ENCODE assay signal across 7 mouse cellular contexts in genomic region chr7:25618865-25619721, GRCm38 (mm10). TPM values are rescaled to one million over a fixed set of nuclear protein-coding genes. Genes with fewer than 3 reads are reported as not detected.
DNase-seq lines count a peak whose midpoint lies in the region; ATAC-seq lines count a peak whose summit lies in the region.

Gene Dmac2 (plus strand): TSS chr7:25619414.

- peak; percentile 92 for ATAC-seq in intestine, embryonic 15.5 days

- no peaks in the 10 kb centered on the region for H3K27me3 ChIP-seq in intestine, embryonic 15.5 days (replicated peaks)
- no peaks in the 10 kb centered on the region for H3K27me3 ChIP-seq in midbrain, embryonic 10.5 days (ENCODE audit: low read depth, poor library complexity, severe bottlenecking)

- H3K9ac ChIP-seq in intestine, embryonic 15.5 days, result peak within 1 kb of the TSS; percentile 45

- peaks cover 11% of the 10 kb centered on the region; the same call in 1 of the 2 replicates for H3K4me1 ChIP-seq in intestine, embryonic 15.5 days (replicated peaks)
- peaks cover 15% of the 10 kb centered on the region for H3K4me1 ChIP-seq in midbrain, embryonic 10.5 days

- peak within 1 kb of the TSS; percentile 59 for H3K4me2 ChIP-seq in intestine, embryonic 15.5 days (replicated peaks)

- intact Hi-C loops in gastrocnemius, postnatal 36 days (cut with DNase I), result no loop called here
- intact Hi-C loops in left cerebral cortex, postnatal 25 days (cut with DNase I), result no loop called here

- H3K4me3 ChIP-seq in intestine, embryonic 15.5 days (replicated peaks), result peak within 1 kb of the TSS; percentile 58
- peak within 1 kb of the TSS; percentile 72 for H3K4me3 ChIP-seq in midbrain, embryonic 10.5 days

- H3K36me3 ChIP-seq in intestine, embryonic 15.5 days, result no peaks in the 10 kb centered on the region
- peaks cover 12% of the 10 kb centered on the region; the same call in 1 of the 2 replicates for H3K36me3 ChIP-seq in midbrain, embryonic 10.5 days

- peak; percentile 96 for DNase-seq in adrenal gland, adult 2 months
- peak; percentile 94 for DNase-seq in embryo, embryonic 11.5 days (ENCODE audit: low read depth, low spot score)
- DNase-seq in gastrocnemius, postnatal 36 days, result peak; percentile 88
- peak; percentile 95 to 97 for DNase-seq in left cerebral cortex, postnatal 25 days (ENCODE audit: low spot score in 2 of 2)
- peak; percentile 90 for DNase-seq in midbrain, embryonic 10.5 days (ENCODE audit: low spot score)
- peak; percentile 90 for DNase-seq in right cerebral cortex, postnatal 4 days

- H3K27ac ChIP-seq in intestine, embryonic 15.5 days, result peak within 1 kb of the TSS; percentile 28; the same call in 1 of the 2 replicates
- H3K27ac ChIP-seq in midbrain, embryonic 10.5 days (replicated peaks), result peak within 1 kb of the TSS; percentile 75

- whole genome bisulfite sequencing in intestine, embryonic 15.5 days, result 1% methylated on average over 53 of the region's 53 CpGs
- 2% methylated on average over 53 of the region's 53 CpGs for WGBS in midbrain, embryonic 10.5 days

- H3K9me3 ChIP-seq in intestine, embryonic 15.5 days, result no peaks in the 10 kb centered on the region
- H3K9me3 ChIP-seq in midbrain, embryonic 10.5 days (replicated peaks), result no peaks in the 10 kb centered on the region

RNA-seq across cellular contexts. Expression of gene Dmac2, which starts in this region (rescaled TPM):
- total RNA-seq in adrenal gland, adult 2 months (2021), result 10 to 100 TPM; 21.4 to 35.3 TPM
- 54.0 and 54.5 TPM in 2 replicates for polyA plus RNA-seq in adrenal gland, adult 2 months (2012; rRNA removed)
- total RNA-seq in gastrocnemius, postnatal 36 days (2021), result 10 to 100 TPM; 37.7 to 43.0 TPM
- 38.4 and 43.4 TPM in 2 replicates for polyA plus RNA-seq in intestine, embryonic 15.5 days (2015; fragmentation: Nextera tagmentation; extraction: Ambion mirVana)
- total RNA-seq in left cerebral cortex, postnatal 25 days (2021), result 10 to 100 TPM; 45.7 to 45.9 TPM
- 22.8 and 24.9 TPM in 2 replicates for polyA plus RNA-seq in midbrain, embryonic 10.5 days (2016; fragmentation: Nextera tagmentation; extraction: Ambion mirVana)

Comparison
In these comparisons a context has a peak if more than half of its experiments do, and no peak if none do; other contexts are left out.
1. Peak in every context shown above with its lines: DNase-seq, ATAC-seq, H3K4me3 ChIP-seq and H3K27ac ChIP-seq.